Mouse (Mus musculus): ENCODE results near the gene Aurkaip1. TPM values are rescaled to one million over a fixed set of nuclear protein-coding genes. Genes with fewer than 3 reads are reported as not detected.

The Aurkaip1 gene
- polyA plus RNA-seq, 1 experiment from 2014 or later, result 127 TPM

DNA sequence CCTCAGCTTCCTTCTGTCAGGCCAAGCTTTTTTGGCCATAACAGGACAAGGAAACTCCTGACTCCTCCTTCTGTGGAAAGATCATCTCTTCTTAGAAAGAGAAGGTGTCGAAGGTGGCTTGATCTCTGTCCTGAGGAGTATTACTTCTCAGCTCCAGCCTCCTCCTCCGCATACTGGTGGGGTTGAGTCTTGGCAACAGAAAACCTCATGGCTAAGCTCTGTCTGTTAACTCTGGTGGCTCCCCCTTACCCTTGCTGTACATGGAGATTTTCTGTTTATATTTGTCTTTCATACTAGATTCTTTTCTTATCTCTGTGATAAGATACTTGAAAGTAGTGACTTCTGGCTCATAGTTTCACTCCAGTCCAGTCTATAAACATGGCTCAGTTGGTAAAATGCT is 37.3 kb upstream of the Aurkaip1 start:
- in situ Hi-C loops (cut with MboI; ENCODE audit: low pct_unique_long_range_greater_than_20kb), result no loop called here
- POLR2A ChIA-PET, result no interaction called here
- CTCF ChIA-PET, result interaction anchor here (1.5 kb wide), 1 partner anchor 9 kb away, joined by 4 read pairs; the partner anchor contains the start of gene Mrpl20
- H3K27me3 ChIP-seq, result peaks cover 4% of the 10 kb centered on the region
- DNase-seq (ENCODE audit: low read depth, low spot score) (no peak), ATAC-seq (no peak)
- no peak for TF ChIP-seq CTCF (IDR thresholded peaks at IDR 0.05)

DNA sequence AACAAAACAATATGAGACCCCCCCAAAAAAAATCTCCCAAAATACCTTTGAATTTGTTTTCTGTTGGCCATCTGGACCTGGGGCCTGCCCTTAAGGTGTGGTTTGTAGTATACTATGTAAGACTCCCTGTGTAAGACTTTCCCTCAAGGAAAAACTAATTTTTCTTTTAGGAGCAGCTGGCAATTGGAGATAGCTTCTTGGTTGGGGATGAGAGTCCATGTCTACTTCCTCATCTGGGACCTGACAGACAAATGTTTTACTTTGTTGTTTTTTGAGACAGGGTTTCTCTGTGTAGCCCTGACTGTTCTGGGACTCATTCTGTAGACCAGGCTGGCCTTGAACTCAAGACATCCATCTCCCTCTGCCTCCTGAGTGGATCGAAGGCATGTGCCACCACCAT is 29.0 kb upstream of the Aurkaip1 start:
- DNase-seq (ENCODE audit: low read depth, low spot score) (no peak), ATAC-seq (no peak)
- no peaks in the 10 kb centered on the region for H3K27me3 ChIP-seq
- TF ChIP-seq CTCF (IDR thresholded peaks at IDR 0.05), result no peak
- CTCF ChIA-PET, result interaction anchor here (1.3 to 1.4 kb wide), 3 partner anchors 8 to 22 kb away, joined by 4 read pairs; no protein-coding TSS in a partner anchor
- POLR2A ChIA-PET, result interaction anchor here (0.7 kb wide), 1 partner anchor 41 kb away, joined by 3 read pairs; no protein-coding TSS in a partner anchor
- in situ Hi-C loops (cut with MboI; ENCODE audit: low pct_unique_long_range_greater_than_20kb), result no loop called here

DNA sequence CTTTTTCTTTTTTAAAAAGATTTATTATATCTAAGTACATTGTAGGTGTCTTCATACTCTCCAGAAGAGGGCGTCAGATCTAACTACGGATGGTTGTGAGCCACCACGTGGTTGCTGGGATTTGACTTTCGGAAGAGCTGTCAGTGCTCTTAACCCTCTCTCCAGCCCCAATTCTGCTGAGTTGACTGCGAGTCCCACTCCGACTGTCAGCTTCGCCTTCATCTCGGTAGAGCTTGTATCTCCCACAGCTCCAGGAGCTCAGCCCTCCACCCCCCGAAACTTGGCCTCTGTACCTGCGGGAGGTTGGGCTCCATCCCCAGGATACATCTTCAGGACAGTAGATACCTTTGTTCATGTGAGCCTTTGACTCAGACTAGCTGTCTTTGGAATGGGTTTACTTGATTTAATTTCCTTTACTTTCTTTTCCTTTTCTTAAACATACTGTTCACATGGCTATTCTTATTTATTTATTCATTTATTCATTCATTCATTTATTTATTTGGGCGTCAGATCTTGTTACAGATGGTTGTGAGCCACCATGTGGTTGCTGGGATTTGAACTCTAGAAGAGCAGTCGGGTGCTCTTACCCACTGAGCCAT is 28.2 kb upstream of the Aurkaip1 start, which contains the start of gene Mrpl20:
Mrpl20 (plus strand) TSS at position 138 of the 599 bp plus-strand sequence.
- ChIA-PET POLR2A (interaction anchor here (0.7 kb wide), 1 partner anchor 41 kb away, joined by 3 read pairs; no protein-coding TSS in a partner anchor), CTCF (interaction anchor here (1.1 to 1.4 kb wide), 4 partner anchors 8 to 23 kb away, joined by 3 to 4 read pairs (median 4); no protein-coding TSS in a partner anchor)
- DNase-seq (ENCODE audit: low read depth, low spot score), result peak; percentile 30
- no peak for TF ChIP-seq CTCF (IDR thresholded peaks at IDR 0.05)
- no peaks in the 10 kb centered on the region for H3K27me3 ChIP-seq
- ATAC-seq, result peak; percentile 47
- in situ Hi-C loops (cut with MboI; ENCODE audit: low pct_unique_long_range_greater_than_20kb), result no loop called here

DNA sequence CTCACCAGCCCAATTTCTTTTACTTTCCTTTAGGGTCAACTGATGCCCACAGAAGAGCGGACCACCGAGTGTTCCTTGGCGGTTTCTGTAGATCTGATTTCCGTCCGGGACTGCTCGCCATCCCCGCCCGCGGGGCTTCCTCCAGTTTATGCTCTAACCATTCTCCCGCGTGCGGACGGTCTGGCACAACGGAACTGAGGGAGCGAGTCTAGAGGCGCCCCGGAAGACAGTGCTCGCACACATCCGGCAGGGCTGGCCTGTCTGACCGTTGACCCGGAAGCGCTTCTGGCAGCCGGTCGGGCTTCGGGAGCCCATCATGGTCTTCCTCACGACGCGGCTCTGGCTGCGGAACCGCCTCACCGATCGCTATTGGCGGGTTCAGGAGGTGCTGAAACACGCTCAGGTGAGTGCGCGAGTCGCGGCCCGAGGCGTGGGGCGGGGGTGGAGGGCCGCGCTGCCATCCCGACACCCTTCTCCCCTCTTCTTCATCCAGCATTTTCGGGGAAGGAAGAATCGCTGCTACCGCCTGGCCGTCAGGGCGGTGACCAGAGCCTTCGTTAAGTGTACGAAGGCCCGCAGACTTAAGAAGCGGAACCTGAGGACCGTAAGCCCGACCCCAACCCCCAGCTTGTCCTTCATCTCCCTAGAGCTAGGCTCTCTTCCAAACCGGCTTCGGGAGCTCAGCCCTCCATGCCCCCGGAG is 27.6 kb upstream of the Aurkaip1 start:
- no peak for TF ChIP-seq CTCF (IDR thresholded peaks at IDR 0.05)
- ATAC-seq (peak; percentile 51), DNase-seq (ENCODE audit: low read depth, low spot score) (peak; percentile 56)
- ChIA-PET CTCF (interaction anchor here (1.1 to 1.4 kb wide), 4 partner anchors 7 to 23 kb away, joined by 3 to 4 read pairs (median 4); no protein-coding TSS in a partner anchor), POLR2A (interaction anchor here (1.1 kb wide), 1 partner anchor 9 kb away, joined by 3 read pairs; the partner anchor contains the start of gene Ccnl2)
- H3K27me3 ChIP-seq, result no peaks in the 10 kb centered on the region
- in situ Hi-C loops (cut with MboI; ENCODE audit: low pct_unique_long_range_greater_than_20kb), result no loop called here

DNA sequence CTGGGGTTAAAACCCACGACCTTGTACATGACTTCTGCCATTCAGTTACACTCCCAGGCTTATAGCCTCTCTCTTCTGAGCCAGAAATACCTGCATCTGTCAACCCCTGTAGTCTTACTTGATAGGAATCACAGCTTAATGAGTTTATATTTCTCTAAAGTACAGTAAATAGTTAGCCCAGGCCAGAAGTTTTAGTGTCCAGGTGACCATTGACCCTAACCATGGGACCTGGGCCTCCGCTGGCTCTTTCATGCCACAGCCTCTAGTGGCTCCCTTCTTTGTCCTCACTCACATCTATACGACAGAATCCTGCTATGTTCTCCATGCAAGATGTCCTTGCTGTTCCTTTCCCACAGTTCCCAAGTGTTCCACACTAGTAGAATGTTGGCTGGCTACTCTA is 23.2 kb upstream of the Aurkaip1 start:
- H3K27me3 ChIP-seq, result no peaks in the 10 kb centered on the region
- ATAC-seq (no peak), DNase-seq (ENCODE audit: low read depth, low spot score) (no peak)
- in situ Hi-C loops (cut with MboI; ENCODE audit: low pct_unique_long_range_greater_than_20kb), result no loop called here
- ChIA-PET POLR2A (no interaction called here), CTCF (no interaction called here)
- TF ChIP-seq CTCF (IDR thresholded peaks at IDR 0.05), result no peak

DNA sequence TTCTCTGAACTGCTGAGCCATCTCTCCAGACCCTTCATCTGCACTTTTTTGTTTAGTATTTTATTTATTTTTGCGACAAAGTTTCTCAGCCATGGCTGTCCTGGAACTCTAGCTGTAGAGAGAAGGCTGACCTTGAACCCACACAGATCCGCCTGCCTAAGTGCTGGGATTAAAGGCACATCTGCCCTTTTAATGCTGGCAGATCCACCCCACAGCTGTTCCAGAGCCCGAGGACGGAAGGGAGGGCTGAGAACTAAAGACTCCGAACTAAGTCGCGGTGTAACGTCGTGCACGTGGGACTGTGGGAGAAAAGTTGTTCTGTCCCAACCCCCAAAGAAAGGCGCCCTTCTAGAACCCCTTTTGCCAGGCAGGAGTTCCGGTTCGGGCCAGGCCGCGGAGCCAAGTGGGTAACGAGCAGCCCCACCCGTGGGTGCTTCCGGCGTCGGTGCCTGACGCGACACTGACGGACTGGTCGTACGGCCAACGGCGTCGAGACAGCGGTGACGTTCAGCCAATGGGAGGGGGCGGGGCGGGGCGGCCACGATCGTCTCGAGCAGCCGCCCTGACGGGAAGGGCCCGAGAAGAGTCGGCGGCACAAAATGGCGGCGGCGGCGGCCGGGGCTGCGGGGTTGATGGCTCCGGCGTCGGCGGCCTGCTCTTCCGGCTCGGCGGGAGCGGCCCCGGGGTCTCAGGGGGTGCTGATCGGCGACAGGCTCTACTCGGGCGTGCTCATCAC is 19.0 kb upstream of the Aurkaip1 start, which contains the start of gene Ccnl2:
Ccnl2 (plus strand) TSS at position 561 of the 736 bp plus-strand sequence.
- POLR2A ChIA-PET, result interaction anchor here (0.7 to 1.0 kb wide), 2 partner anchors 8 to 12 kb away, joined by 3 to 4 read pairs; no protein-coding TSS in a partner anchor

DNA sequence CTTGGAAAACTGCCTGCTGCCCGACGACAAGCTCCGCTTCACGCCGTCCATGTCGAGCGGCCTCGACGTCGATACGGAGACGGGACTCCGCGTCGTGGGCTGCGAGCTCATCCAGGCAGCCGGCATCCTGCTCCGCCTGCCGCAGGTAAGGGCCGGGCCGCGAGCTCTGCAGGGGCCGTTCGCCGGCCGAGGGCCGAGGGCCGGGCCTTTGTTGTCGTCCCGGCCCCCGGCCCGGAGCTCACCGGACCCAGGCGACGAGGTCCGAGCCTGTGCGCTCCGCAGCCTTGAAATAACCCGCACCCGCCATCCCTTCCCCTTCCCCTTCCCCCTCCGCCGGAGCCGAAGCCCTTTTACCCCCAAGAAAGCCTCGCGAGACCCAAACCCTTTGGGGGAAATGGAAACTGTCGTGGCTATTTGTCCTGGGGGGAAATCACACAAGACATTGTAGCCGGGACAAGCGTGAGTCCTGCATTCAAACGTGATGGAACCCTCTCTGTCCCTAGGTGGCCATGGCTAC is 18.3 kb upstream of the Aurkaip1 start:
- no peak for TF ChIP-seq CTCF (IDR thresholded peaks at IDR 0.05)
- DNase-seq (ENCODE audit: low read depth, low spot score), result no peak
- POLR2A ChIA-PET, result interaction anchor here (0.7 to 1.0 kb wide), 3 partner anchors 9 to 12 kb away, joined by 3 to 4 read pairs (median 3); no protein-coding TSS in a partner anchor
- CTCF ChIA-PET, result interaction anchor here (1.4 to 1.5 kb wide), 2 partner anchors 9 to 12 kb away, joined by 3 to 4 read pairs; no protein-coding TSS in a partner anchor
- no peaks in the 10 kb centered on the region for H3K27me3 ChIP-seq
- no peak for ATAC-seq
- in situ Hi-C loops (cut with MboI; ENCODE audit: low pct_unique_long_range_greater_than_20kb), result no loop called here

More for the DNA sequence above, 19.0 kb upstream of the Aurkaip1 start, which contains the start of gene Ccnl2:
- H3K27me3 ChIP-seq, result no peaks in the 10 kb centered on the region
- ATAC-seq, result peak; percentile 92
- in situ Hi-C loops (cut with MboI; ENCODE audit: low pct_unique_long_range_greater_than_20kb), result no loop called here
- CTCF ChIA-PET, result interaction anchor here (1.4 to 1.6 kb wide), 2 partner anchors 9 kb away, joined by 3 to 4 read pairs; partner anchors contain the start of gene Mrpl20
- no peak for TF ChIP-seq CTCF (IDR thresholded peaks at IDR 0.05)
- peak; percentile 80 for DNase-seq (ENCODE audit: low read depth, low spot score)

DNA sequence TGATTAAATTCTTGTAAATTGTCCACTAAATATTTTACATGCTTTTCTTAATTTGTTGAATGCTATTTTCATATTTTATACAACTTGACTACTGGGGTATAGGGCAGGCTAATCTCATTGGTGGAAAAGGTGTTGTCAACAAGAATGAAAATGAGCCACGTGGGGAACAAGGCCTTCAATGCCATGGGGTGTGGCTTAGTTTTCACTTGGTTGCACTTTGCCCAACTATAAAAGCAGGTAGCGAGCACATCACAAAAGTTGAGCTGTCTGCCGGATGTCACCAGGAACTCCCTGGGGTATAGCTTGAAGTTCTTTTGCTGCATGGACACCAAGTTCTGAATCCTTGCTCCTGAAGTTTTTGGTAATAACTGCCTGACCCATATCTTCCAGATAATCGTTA is 13.5 kb upstream of the Aurkaip1 start:
- ATAC-seq (no peak), DNase-seq (ENCODE audit: low read depth, low spot score) (no peak)
- ChIA-PET CTCF (no interaction called here), POLR2A (no interaction called here)
- in situ Hi-C loops (cut with MboI; ENCODE audit: low pct_unique_long_range_greater_than_20kb), result no loop called here
- TF ChIP-seq CTCF (IDR thresholded peaks at IDR 0.05), result no peak
- no peaks in the 10 kb centered on the region for H3K27me3 ChIP-seq

DNA sequence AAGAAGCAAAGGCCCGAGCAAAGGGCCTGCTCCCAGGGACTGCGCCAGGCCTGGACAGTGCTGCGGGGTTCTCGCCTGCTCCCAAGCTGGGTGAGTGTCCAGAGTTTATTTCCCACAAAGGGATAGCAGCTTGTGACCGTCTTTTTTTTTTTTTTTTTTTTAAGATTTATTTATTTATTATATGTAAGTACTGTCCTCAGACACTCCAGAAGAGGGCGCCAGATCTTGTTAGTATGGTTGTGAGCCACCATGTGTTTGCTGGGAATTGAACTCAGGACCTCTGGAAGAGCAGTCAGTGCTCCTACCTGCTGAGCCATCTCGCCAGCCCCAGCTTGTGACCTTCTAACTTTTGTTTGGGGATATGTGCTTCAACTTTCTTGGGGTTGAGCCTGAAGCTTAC is 10.0 kb upstream of the Aurkaip1 start:
- CTCF ChIA-PET, result interaction anchor here (1.2 kb wide), 1 partner anchor 9 kb away, joined by 3 read pairs; the partner anchor contains the start of gene Ccnl2
- POLR2A ChIA-PET, result no interaction called here
- DNase-seq (ENCODE audit: low read depth, low spot score), result no peak
- no peak for TF ChIP-seq CTCF (IDR thresholded peaks at IDR 0.05)
- ATAC-seq, result no peak
- in situ Hi-C loops (cut with MboI; ENCODE audit: low pct_unique_long_range_greater_than_20kb), result no loop called here
- H3K27me3 ChIP-seq, result no peaks in the 10 kb centered on the region

DNA sequence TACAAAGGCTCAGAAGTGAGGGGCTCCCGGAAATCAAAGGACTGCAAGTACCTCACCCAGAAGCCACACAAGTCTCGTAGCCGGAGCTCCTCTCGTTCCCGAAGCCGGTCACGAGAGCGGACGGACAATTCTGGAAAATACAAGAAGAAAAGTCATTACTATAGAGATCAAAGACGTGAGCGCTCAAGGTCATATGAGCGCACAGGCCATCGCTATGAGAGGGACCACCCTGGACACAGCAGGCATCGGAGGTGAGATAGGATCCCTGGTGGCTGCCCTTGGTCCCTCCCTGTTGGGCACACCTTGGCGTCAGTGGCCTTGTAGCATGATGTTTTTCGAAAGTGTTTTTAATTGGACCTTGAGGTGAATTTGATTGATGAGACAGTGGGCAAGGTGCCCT is 7.6 kb upstream of the Aurkaip1 start:
- no peak for ATAC-seq
- no peaks in the 10 kb centered on the region for H3K27me3 ChIP-seq
- in situ Hi-C loops (cut with MboI; ENCODE audit: low pct_unique_long_range_greater_than_20kb), result no loop called here
- no peak for DNase-seq (ENCODE audit: low read depth, low spot score)
- TF ChIP-seq CTCF (IDR thresholded peaks at IDR 0.05), result no peak
- CTCF ChIA-PET, result interaction anchor here (1.0 to 1.5 kb wide), 2 partner anchors 10 to 11 kb away, joined by 4 to 7 read pairs; no protein-coding TSS in a partner anchor
- POLR2A ChIA-PET, result no interaction called here
